Mouse (Mus musculus): Measurements from ENCODE around the gene Cenpl. TPM values are rescaled to one million over a fixed set of nuclear protein-coding genes. Genes with fewer than 3 reads are reported as not detected.

Cenpl gene
- polyA plus RNA-seq, 1 experiment from 2014 or later = 38.3 TPM

GRCm38 (mm10) chr1:161077243-161077642 lies 6.7 kb downstream of the Cenpl start:
- no peak overlapping the region for H3K27ac ChIP-seq (ENCODE audit: low read length)
- no peak overlapping the region for H3K4me2 ChIP-seq (ENCODE audit: low read depth, low read length)
- peaks cover 12% of the 10 kb centered on the region for H3K4me1 ChIP-seq (replicated peaks; ENCODE audit: control insufficient read depth, insufficient read depth, low read length)
- 95% methylated on average over 3 of the region's 3 CpGs for WGBS
- no peak for ATAC-seq (ENCODE audit: low read depth)
- H3K9me3 ChIP-seq (ENCODE audit: control insufficient read depth, low read length) = no peaks in the 10 kb centered on the region
- no peak overlapping the region for H3K4me3 ChIP-seq (ENCODE audit: low read length)
- no peak overlapping the region for H3K9ac ChIP-seq (ENCODE audit: low read length)
- H3K36me3 ChIP-seq (ENCODE audit: control insufficient read depth, insufficient read depth, low read length) = peaks cover 10% of the 10 kb centered on the region
- no peaks in the 10 kb centered on the region for H3K27me3 ChIP-seq (ENCODE audit: control insufficient read depth, insufficient read depth, low read depth, low read length)

DNA sequence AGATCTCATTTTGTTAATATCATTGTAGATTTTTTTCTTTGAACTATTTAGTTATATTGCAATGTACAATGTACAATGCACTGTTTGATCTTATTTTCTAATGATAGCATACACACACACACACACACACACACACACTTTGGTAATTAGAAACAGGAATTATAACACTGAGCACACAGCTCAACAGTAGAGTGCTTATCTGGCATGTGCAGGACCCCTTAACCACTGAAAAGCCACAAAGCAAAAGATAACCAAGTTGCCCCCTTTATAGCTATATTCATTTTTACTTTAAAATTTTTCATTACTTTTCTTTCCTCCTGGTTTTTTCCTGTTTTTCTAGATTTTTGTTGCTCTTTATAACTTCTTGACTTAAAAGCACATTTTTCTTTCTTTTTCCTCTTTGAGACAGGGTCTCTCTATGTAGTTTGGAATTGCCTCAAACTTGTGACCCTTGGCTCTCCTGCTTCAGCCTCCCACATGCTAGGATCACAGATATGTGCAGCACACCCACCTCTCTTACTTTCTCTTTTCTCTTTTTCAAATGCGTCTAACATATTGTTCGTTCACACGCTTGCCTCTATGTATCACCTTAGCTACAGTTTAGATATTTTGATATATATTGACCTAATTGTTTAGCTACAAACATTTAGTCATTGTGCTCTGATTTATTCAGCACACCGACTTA lies 29.4 kb downstream of the Cenpl start:
- peaks cover 21% of the 10 kb centered on the region for H3K36me3 ChIP-seq (ENCODE audit: control insufficient read depth, insufficient read depth, low read length)

DNA sequence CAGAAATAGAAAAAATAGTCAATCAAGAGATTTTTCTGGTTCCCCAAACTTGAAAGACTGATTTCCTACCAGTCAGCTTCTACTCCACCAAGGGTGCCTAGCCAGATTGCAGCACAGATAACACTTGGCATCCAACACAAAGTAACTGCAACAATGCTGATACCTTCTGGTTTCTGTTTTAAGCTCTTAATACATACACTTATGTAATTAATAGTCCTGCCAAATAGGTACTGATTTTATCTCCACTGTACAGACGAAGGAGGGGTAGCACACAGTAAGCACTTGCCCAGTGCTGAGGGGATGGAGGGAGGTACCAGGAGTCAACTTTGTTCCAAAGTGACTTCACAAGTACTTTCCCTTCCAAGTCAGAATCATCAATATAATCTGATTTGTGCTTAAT lies 33.3 kb downstream of the Cenpl start:
- 71% methylated on average over 1 of the region's 1 CpGs for WGBS
- peaks cover 13% of the 10 kb centered on the region for H3K36me3 ChIP-seq (ENCODE audit: control insufficient read depth, insufficient read depth, low read length)
- no peak for ATAC-seq (ENCODE audit: low read depth)

More for the DNA sequence above, 29.4 kb downstream of the Cenpl start:
- no peaks in the 10 kb centered on the region for H3K9me3 ChIP-seq (ENCODE audit: control insufficient read depth, low read length)
- no peak overlapping the region for H3K4me2 ChIP-seq (ENCODE audit: low read depth, low read length)
- no peak overlapping the region for H3K27ac ChIP-seq (ENCODE audit: low read length)
- ATAC-seq (ENCODE audit: low read depth) = no peak
- H3K27me3 ChIP-seq (ENCODE audit: control insufficient read depth, insufficient read depth, low read depth, low read length) = no peaks in the 10 kb centered on the region
- WGBS = 95% methylated on average over 4 of the region's 4 CpGs
- no peak overlapping the region for H3K4me3 ChIP-seq (ENCODE audit: low read length)
- no peak overlapping the region for H3K9ac ChIP-seq (ENCODE audit: low read length)
- no peaks in the 10 kb centered on the region for H3K4me1 ChIP-seq (replicated peaks; ENCODE audit: control insufficient read depth, insufficient read depth, low read length)

GRCm38 (mm10) chr1:161109216-161109615 lies 38.7 kb downstream of the Cenpl start:
- Histone ChIP-seq H3K36me3 (ENCODE audit: control insufficient read depth, insufficient read depth, low read length) (peaks cover 11% of the 10 kb centered on the region), H3K4me3 (ENCODE audit: low read length) (no peak overlapping the region), H3K27me3 (ENCODE audit: control insufficient read depth, insufficient read depth, low read depth, low read length) (no peaks in the 10 kb centered on the region), H3K9me3 (ENCODE audit: control insufficient read depth, low read length) (no peaks in the 10 kb centered on the region), H3K9ac (ENCODE audit: low read length) (no peak overlapping the region), H3K4me2 (ENCODE audit: low read depth, low read length) (no peak overlapping the region), H3K27ac (ENCODE audit: low read length) (no peak overlapping the region), H3K4me1 (replicated peaks; ENCODE audit: control insufficient read depth, insufficient read depth, low read length) (no peaks in the 10 kb centered on the region)
- 81% methylated on average over 8 of the region's 8 CpGs for WGBS
- no peak for ATAC-seq (ENCODE audit: low read depth)

More for the DNA sequence above, 33.3 kb downstream of the Cenpl start:
- Histone ChIP-seq H3K27ac (ENCODE audit: low read length) (no peak overlapping the region), H3K9ac (ENCODE audit: low read length) (no peak overlapping the region), H3K4me3 (ENCODE audit: low read length) (no peak overlapping the region), H3K9me3 (ENCODE audit: control insufficient read depth, low read length) (no peaks in the 10 kb centered on the region), H3K4me1 (replicated peaks; ENCODE audit: control insufficient read depth, insufficient read depth, low read length) (no peaks in the 10 kb centered on the region), H3K4me2 (ENCODE audit: low read depth, low read length) (no peak overlapping the region), H3K27me3 (ENCODE audit: control insufficient read depth, insufficient read depth, low read depth, low read length) (no peaks in the 10 kb centered on the region)

DNA sequence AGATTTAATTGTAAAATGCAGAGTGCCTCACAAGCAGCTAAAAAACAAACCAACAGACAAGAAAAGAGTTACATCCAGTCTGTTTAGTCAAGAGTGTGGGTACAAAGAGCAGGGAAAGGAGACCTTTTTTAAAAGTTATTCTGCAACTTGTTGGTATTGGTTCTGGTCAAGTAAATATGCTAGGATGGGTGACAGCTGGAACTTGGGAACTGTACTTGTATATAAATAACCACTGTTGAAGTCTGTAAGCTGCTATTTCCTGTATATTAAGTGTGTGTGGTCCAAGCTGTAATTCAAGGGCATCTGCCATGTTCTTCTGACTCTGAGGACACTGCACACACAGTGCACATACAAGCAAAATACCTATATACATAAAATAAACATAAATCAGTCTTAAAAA lies 44.1 kb downstream of the Cenpl start:
- H3K4me3 ChIP-seq (ENCODE audit: low read length) = no peak overlapping the region
- H3K9me3 ChIP-seq (ENCODE audit: control insufficient read depth, low read length) = no peaks in the 10 kb centered on the region
- peak; percentile 82 for ATAC-seq (ENCODE audit: low read depth)
- H3K27me3 ChIP-seq (ENCODE audit: control insufficient read depth, insufficient read depth, low read depth, low read length) = no peaks in the 10 kb centered on the region
- H3K27ac ChIP-seq (ENCODE audit: low read length) = no peak overlapping the region
- H3K4me1 ChIP-seq (replicated peaks; ENCODE audit: control insufficient read depth, insufficient read depth, low read length) = no peaks in the 10 kb centered on the region; the same call in 1 of the 2 replicates
- H3K4me2 ChIP-seq (ENCODE audit: low read depth, low read length) = no peak overlapping the region
- H3K9ac ChIP-seq (ENCODE audit: low read length) = no peak overlapping the region
- peaks cover under 1% of the 10 kb centered on the region; the same call in 1 of the 2 replicates for H3K36me3 ChIP-seq (ENCODE audit: control insufficient read depth, insufficient read depth, low read length)

DNA sequence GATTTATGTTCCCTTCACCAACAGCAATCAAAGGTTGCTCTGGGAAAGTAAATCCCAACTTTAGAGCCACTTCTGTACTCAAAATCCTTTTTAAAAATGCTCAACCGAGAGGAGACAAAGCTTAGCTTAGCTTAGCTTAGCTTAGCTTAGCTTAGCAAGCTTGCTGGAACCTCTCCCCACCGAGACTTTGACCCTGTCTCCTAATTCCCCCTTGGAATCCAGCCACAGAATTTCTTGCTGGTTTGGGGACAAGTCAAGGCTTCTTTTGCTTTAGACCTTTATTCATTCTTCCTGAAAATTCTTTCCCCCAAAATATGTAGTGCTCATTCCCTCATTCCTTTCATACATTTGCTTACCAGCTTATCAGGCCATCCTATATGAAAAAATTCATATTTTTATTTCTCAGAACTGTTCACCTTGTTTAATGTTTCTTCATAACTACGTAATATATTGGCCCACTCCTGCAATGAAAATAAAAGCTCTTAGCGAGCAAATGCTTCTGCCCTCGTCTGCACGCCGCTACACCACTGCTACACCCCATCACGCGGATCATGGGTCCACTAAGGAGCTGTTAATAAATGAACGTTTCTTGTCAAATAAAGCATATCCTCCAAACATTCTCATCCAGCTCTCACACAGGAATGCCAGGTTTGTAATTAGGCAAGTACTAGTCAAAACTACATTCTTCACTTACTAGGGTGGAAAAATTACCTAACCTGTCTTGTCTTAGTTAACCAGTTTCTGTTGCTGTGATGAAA lies 52.3 kb downstream of the Cenpl start:
- 87% methylated on average over 10 of the region's 10 CpGs for WGBS
- Histone ChIP-seq H3K9me3 (ENCODE audit: control insufficient read depth, low read length) (no peaks in the 10 kb centered on the region), H3K4me2 (ENCODE audit: low read depth, low read length) (no peak overlapping the region), H3K4me3 (ENCODE audit: low read length) (no peak overlapping the region), H3K36me3 (ENCODE audit: control insufficient read depth, insufficient read depth, low read length) (peaks cover 3% of the 10 kb centered on the region), H3K9ac (ENCODE audit: low read length) (no peak overlapping the region), H3K27me3 (ENCODE audit: control insufficient read depth, insufficient read depth, low read depth, low read length) (no peaks in the 10 kb centered on the region), H3K27ac (ENCODE audit: low read length) (no peak overlapping the region), H3K4me1 (replicated peaks; ENCODE audit: control insufficient read depth, insufficient read depth, low read length) (no peaks in the 10 kb centered on the region)
- ATAC-seq (ENCODE audit: low read depth) = no peak

DNA sequence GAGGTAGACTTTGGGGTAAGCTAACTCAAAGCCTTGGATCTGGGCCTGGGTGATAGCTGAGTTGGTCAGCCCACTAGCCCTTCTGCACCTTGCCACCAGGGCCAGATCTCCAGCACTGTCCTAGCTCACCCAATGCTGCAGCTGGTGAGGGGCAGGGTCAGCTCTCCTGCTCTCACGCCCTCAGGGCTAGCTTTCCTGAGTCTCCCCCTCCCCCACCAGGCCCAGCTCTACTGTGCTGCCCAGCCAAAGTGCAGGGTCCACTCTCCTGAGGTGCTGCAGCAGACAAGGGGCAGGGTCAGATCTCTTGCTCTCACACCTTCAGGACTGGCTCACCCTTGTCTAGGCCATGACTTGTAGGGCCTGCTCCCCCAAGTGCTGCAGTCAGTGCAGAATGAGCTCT lies 55.9 kb downstream of the Cenpl start:
- H3K9me3 ChIP-seq (ENCODE audit: control insufficient read depth, low read length) = no peaks in the 10 kb centered on the region
- ATAC-seq (ENCODE audit: low read depth) = no peak
- no peaks in the 10 kb centered on the region; the same call in 1 of the 2 replicates for H3K36me3 ChIP-seq (ENCODE audit: control insufficient read depth, insufficient read depth, low read length)
- H3K4me2 ChIP-seq (ENCODE audit: low read depth, low read length) = no peak overlapping the region
- no peak overlapping the region for H3K4me3 ChIP-seq (ENCODE audit: low read length)
- H3K4me1 ChIP-seq (replicated peaks; ENCODE audit: control insufficient read depth, insufficient read depth, low read length) = peaks cover 8% of the 10 kb centered on the region
- no peaks in the 10 kb centered on the region for H3K27me3 ChIP-seq (ENCODE audit: control insufficient read depth, insufficient read depth, low read depth, low read length)
- H3K27ac ChIP-seq (ENCODE audit: low read length) = no peak overlapping the region
- WGBS = 94% methylated on average over 1 of the region's 1 CpGs
- H3K9ac ChIP-seq (ENCODE audit: low read length) = no peak overlapping the region

DNA sequence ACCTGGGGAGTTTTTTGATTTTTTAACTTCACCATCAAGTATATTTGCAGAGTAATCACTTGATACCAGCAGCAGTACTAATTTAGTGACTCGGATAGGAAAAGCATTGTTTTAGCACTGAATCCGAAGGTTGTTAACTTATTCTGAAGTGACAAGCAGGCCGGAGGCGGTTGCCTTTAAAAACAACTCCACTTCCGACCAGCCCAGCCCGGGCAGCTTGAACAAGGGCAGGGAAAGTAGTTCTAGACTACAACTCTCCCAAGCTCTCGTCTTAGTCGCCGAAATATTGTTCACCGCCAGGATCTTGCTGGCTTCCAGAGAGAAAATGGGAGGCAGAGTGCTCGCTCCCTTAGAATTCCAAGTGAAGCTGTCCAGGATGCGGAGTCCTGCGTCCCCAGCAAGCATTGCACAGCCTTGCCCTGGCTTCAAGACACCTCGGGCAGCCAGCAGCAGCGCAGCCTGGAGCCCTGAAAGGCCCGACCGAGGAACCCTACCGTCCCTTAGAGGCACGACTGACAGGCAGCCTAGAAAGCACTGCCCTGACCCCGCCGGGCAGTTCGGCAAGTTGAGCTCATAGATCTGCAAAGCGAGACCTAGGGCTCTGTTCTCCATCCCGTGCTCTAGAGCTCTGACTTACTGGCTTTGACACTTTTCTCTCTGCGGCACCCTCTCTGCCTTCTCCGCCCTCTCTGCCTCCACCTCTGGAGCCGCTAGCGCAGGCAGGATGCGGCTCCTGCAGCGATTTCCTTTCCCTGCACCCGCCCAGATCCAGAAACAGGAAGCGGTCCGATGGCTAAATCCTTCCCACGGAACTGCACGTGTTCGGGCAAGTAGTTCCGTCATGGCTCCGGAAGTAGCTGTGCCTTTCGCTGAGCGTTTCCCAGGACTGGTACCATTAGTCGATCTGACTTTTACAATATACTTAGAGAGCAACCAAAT lies 60.5 kb downstream of the Cenpl start, which contains the start of gene Klhl20:
Gene Klhl20 (minus strand): TSS at position 786 of the 939 bp plus-strand sequence.
- Histone ChIP-seq H3K4me2 (ENCODE audit: low read depth, low read length) (peak within 1 kb of the TSS; percentile 82), H3K9me3 (ENCODE audit: control insufficient read depth, low read length) (no peaks in the 10 kb centered on the region), H3K36me3 (ENCODE audit: control insufficient read depth, insufficient read depth, low read length) (no peaks in the 10 kb centered on the region), H3K27me3 (ENCODE audit: control insufficient read depth, insufficient read depth, low read depth, low read length) (no peaks in the 10 kb centered on the region), H3K4me3 (ENCODE audit: low read length) (peak within 1 kb of the TSS; percentile 78), H3K27ac (ENCODE audit: low read length) (peak within 1 kb of the TSS; percentile 83), H3K4me1 (replicated peaks; ENCODE audit: control insufficient read depth, insufficient read depth, low read length) (peaks cover 8% of the 10 kb centered on the region), H3K9ac (ENCODE audit: low read length) (peak within 1 kb of the TSS; percentile 89)
- ATAC-seq (ENCODE audit: low read depth) = peak; percentile 97
- WGBS = 1% methylated on average over 41 of the region's 41 CpGs
